ENCODE assay signal across 25 mouse cellular contexts in genomic region chr7:139883545-139883944, GRCm38 (mm10). TPM values are rescaled to one million over a fixed set of nuclear protein-coding genes. Genes with fewer than 3 reads are reported as not detected.
DNase-seq lines count a peak whose midpoint lies in the region; TF ChIP-seq lines count a peak whose summit lies in the region.
"Had no signal": no experiment of that assay in that cellular context is flagged by ENCODE, and none has a peak within 500 bp of the region (broad histone marks: within the 10 kb centered on the region; RNA-seq: fewer than 3 reads in every experiment).

No protein-coding gene starts in this region.

- TF ChIP-seq POLR2A in cerebellum, adult 2 months (IDR thresholded peaks at IDR 0.05; ENCODE audit: borderline replicate concordance, insufficient read depth, low read length), result no peak

- no peaks in the 10 kb centered on the region for H3K4me1 ChIP-seq in cerebellum, adult 2 months (ENCODE audit: control insufficient read depth, insufficient read depth, low read length)
- H3K4me1 ChIP-seq: embryonic facial prominence, embryonic 13.5 days; embryonic facial prominence, embryonic 15.5 days; forebrain, embryonic 10.5 days; forebrain, embryonic 12.5 days had no signal

- no peak overlapping the region for H3K4me3 ChIP-seq in cerebellum, adult 2 months (replicated peaks; ENCODE audit: insufficient read depth, low read depth, low read length)
- H3K4me3 ChIP-seq in layer of hippocampus, adult 2 months, result no peak overlapping the region
- H3K4me3 ChIP-seq: embryonic facial prominence, embryonic 13.5 days; embryonic facial prominence, embryonic 15.5 days; erythroblast, embryonic 14.5 days; forebrain, embryonic 10.5 days; forebrain, embryonic 12.5 days had no signal

- DNase-seq in cerebellum, adult 2 months, result peak; percentile 4 to 34
- DNase-seq in cerebellum, postnatal 14 days, result no peak
- no peak for DNase-seq in layer of hippocampus, adult 2 months (ENCODE audit: low spot score in 2 of 2)
- no peak for DNase-seq in layer of hippocampus, adult 8-10 months (ENCODE audit: low spot score in 2 of 2)
- DNase-seq in testis, postnatal 10 days (ENCODE audit: low spot score), result peak; percentile 59
- DNase-seq in testis, postnatal 14 days (ENCODE audit: low spot score), result no peak
- DNase-seq: adrenal gland, adult 8-10 months; adrenal gland, postnatal 14 days; adrenal gland, postnatal 36 days; B cell, adult 2 months; cerebellum, adult 11 months; cerebellum, adult 18-20 months; cerebellum, adult 9-10 months; cerebellum, postnatal 10 days; embryo, embryonic 11 days had no signal

- TF ChIP-seq CTCF in cerebellum, adult 2 months (IDR thresholded peaks at IDR 0.05; ENCODE audit: borderline replicate concordance, insufficient read depth, low read depth, low read length), result no peak
- no peak for TF ChIP-seq CTCF in layer of hippocampus, adult 2 months (conservative IDR thresholded peaks at IDR 0.05)

- H3K27ac ChIP-seq in cerebellum, adult 2 months (ENCODE audit: insufficient read depth, low read length), result no peak overlapping the region
- H3K27ac ChIP-seq in layer of hippocampus, adult 2 months, result peak overlapping the region; percentile 36; the same call in 1 of the 2 replicates
- H3K27ac ChIP-seq: embryonic facial prominence, embryonic 13.5 days; embryonic facial prominence, embryonic 15.5 days; forebrain, embryonic 10.5 days; forebrain, embryonic 12.5 days had no signal

- WGBS in cerebellum, adult 2 months, result 64% methylated on average over 4 of the region's 4 CpGs

- H3K27me3 ChIP-seq in cerebellum, adult 2 months (ENCODE audit: control insufficient read depth, insufficient read depth, low read length), result no peaks in the 10 kb centered on the region
- H3K27me3 ChIP-seq: embryonic facial prominence, embryonic 13.5 days; embryonic facial prominence, embryonic 15.5 days had no signal

RNA-seq across cellular contexts. Expression of gene Kndc1, which starts 11.0 kb away (rescaled TPM):
- 139 and 160 TPM in 2 replicates for polyA plus RNA-seq in cerebellum, adult 2 months (2012; rRNA removed)
- 10 to 100 TPM; 80.3 to 87.0 TPM for total RNA-seq in layer of hippocampus, adult 2 months (2021)
- total RNA-seq in layer of hippocampus, adult 8-10 months (2022), result 100 to 1,000 TPM in 1 of 4 experiments, 10 to 100 TPM in 3; 90.0 to 103 (median 95.8) TPM
- total RNA-seq: common myeloid progenitor, adult 5-6 weeks had no signal
- polyA plus RNA-seq: erythroblast, embryonic 14.5 days; G1E had no signal

RNA-seq across cellular contexts. Expression of gene Adgra1, which starts 49.6 kb away (rescaled TPM):
- 19.9 and 21.5 TPM in 2 replicates for polyA plus RNA-seq in cerebellum, adult 2 months (2012; rRNA removed)
- 10 to 100 TPM; 45.8 to 48.8 TPM for total RNA-seq in layer of hippocampus, adult 2 months (2021)
- 10 to 100 TPM; 43.2 to 67.8 (median 57.9) TPM for total RNA-seq in layer of hippocampus, adult 8-10 months (2022)
- total RNA-seq: CH12.LX; common myeloid progenitor, adult 5-6 weeks had no signal
- polyA plus RNA-seq: activated CD4-positive, CD25-positive, alpha-beta regulatory T cell, adult 4 months; CD4-positive, CD25-positive, alpha-beta regulatory T cell, adult 4 months; erythroblast, embryonic 14.5 days; G1E had no signal

Comparison
In these comparisons a context has a peak if more than half of its experiments do, and no peak if none do; other contexts are left out.
1. DNase-seq: peak in cerebellum, adult 2 months (2 of 2) and testis, postnatal 10 days (single experiment); none in cerebellum, postnatal 14 days (0 of 2), layer of hippocampus, adult 2 months (0 of 2), layer of hippocampus, adult 8-10 months (0 of 2) and testis, postnatal 14 days (single experiment).